Mouse (Mus musculus) heart, embryonic 16.5 days (tissue): Measurements from ENCODE around the gene Ntn4. TPM values are rescaled to one million over a fixed set of nuclear protein-coding genes. Genes with fewer than 3 reads are reported as not detected.

Source experiments
- ATAC-seq: fragments of 200-750 bp; cut with Nextera tagmentation; replicated peaks from 2 replicates; pipeline ENCODE4 v1.8.0; 2017; ENCODE audit warnings: moderate number of reproducible peaks; ENCODE audit not compliant: insufficient read depth, low FRiP score; ENCODE audit errors: extremely low read depth
- H3K27ac ChIP-seq: fragments of 300-500 bp; sonication (generic); 2 replicates; pipeline ENCODE4 v1.5.1; 2014; ENCODE audit warnings: mild to moderate bottlenecking, low read length, control low read depth, moderate library complexity
- H3K27me3 ChIP-seq: fragments of 300-500 bp; sonication (generic); 2 replicates; pipeline ENCODE4 v1.6.1; 2014; ENCODE audit warnings: low read length, mixed read lengths; ENCODE audit not compliant: control insufficient read depth, insufficient read depth
- H3K36me3 ChIP-seq: fragments of 300-500 bp; sonication (generic); 2 replicates; pipeline ENCODE4 v1.6.1; 2014; ENCODE audit not compliant: control insufficient read depth, insufficient read depth
- H3K4me1 ChIP-seq: fragments of 300-500 bp; sonication (generic); 2 replicates; pipeline ENCODE4 v1.6.1; 2014; ENCODE audit warnings: low read length, mixed read lengths; ENCODE audit not compliant: control insufficient read depth, insufficient read depth
- H3K4me2 ChIP-seq: fragments of 300-500 bp; sonication (generic); 2 replicates; pipeline ENCODE4 v1.6.1; 2014; ENCODE audit warnings: low read depth, mild to moderate bottlenecking, control low read depth, low read length
- H3K4me3 ChIP-seq: fragments of 300-500 bp; sonication (generic); 2 replicates; pipeline ENCODE4 v1.5.1; 2014; ENCODE audit warnings: mild to moderate bottlenecking, control low read depth, low read length
- H3K9ac ChIP-seq: fragments of 300-500 bp; sonication (generic); 2 replicates; pipeline ENCODE4 v1.6.1; 2014; ENCODE audit warnings: low read length, control low read depth
- H3K9me3 ChIP-seq: fragments of 300-500 bp; sonication (generic); replicated peaks from 2 replicates; pipeline ENCODE4 v1.6.1; 2016; ENCODE audit warnings: low read length; ENCODE audit not compliant: control insufficient read depth
- WGBS: fragments of 180-500 bp; shearing (Covaris S2); extraction: QIAGEN DNeasy Blood & Tissue Kit; methylation state at CpG from one replicate; pipeline ENCODE4 v1.1.7; 2014; 5-methylcytosine and 5-hydroxymethylcytosine counted together
- polyA plus RNA-seq: library from polyadenylated mRNA; unstranded; fragments of >200 nt; fragmentation: Nextera tagmentation; extraction: Ambion mirVana; gene quantifications from 2 replicates; pipeline ENCODE4 v1.2.1, GENCODE M21; 2015

Gene Ntn4
- polyA plus RNA-seq, 1 experiment from 2014 or later, result 2.8 TPM

- Histone ChIP-seq H3K4me2 (peak overlapping the region; percentile 36), H3K4me1 (peaks cover 27% of the 10 kb centered on the region), H3K27ac (peak overlapping the region; percentile 86), H3K36me3 (peaks cover 5% of the 10 kb centered on the region; the same call in 1 of the 2 replicates), H3K4me3 (no peak overlapping the region), H3K27me3 (no peaks in the 10 kb centered on the region; the same call in none of the 2 replicates), H3K9ac (no peak overlapping the region), H3K9me3 (no peaks in the 10 kb centered on the region)
- no peak for ATAC-seq
- WGBS, result 58% methylated on average over 8 of the region's 8 CpGs
These were observed 8.2 kb downstream of the Ntn4 start for GRCm38 (mm10) chr10:93648598-93649102.

GRCm38 (mm10) chr10:93649127-93649526 lies 8.6 kb downstream of the Ntn4 start:
- Histone ChIP-seq H3K9me3 (no peaks in the 10 kb centered on the region), H3K4me2 (no peak overlapping the region), H3K36me3 (peaks cover 5% of the 10 kb centered on the region; the same call in 1 of the 2 replicates), H3K4me1 (peaks cover 27% of the 10 kb centered on the region), H3K9ac (no peak overlapping the region), H3K4me3 (no peak overlapping the region), H3K27me3 (no peaks in the 10 kb centered on the region; the same call in none of the 2 replicates), H3K27ac (no peak overlapping the region)
- ATAC-seq, result no peak
- WGBS, result 81% methylated on average over 5 of the region's 5 CpGs

GRCm38 (mm10) chr10:93649600-93649999 lies 9.1 kb downstream of the Ntn4 start:
- Histone ChIP-seq H3K36me3 (peaks cover 5% of the 10 kb centered on the region; the same call in 1 of the 2 replicates), H3K9me3 (no peaks in the 10 kb centered on the region), H3K4me3 (no peak overlapping the region), H3K4me1 (peaks cover 24% of the 10 kb centered on the region), H3K4me2 (no peak overlapping the region), H3K27me3 (no peaks in the 10 kb centered on the region; the same call in none of the 2 replicates), H3K9ac (no peak overlapping the region), H3K27ac (no peak overlapping the region)
- no peak for ATAC-seq
- 89% methylated on average over 5 of the region's 5 CpGs for WGBS

- WGBS, result 67% methylated on average over 2 of the region's 2 CpGs
These were observed 12.8 kb downstream of the Ntn4 start for GRCm38 (mm10) chr10:93653322-93653721.

GRCm38 (mm10) chr10:93655428-93655827 lies 14.9 kb downstream of the Ntn4 start:
- Histone ChIP-seq H3K27me3 (no peaks in the 10 kb centered on the region; the same call in 1 of the 2 replicates), H3K36me3 (no peaks in the 10 kb centered on the region), H3K9ac (no peak overlapping the region), H3K4me3 (no peak overlapping the region), H3K9me3 (no peaks in the 10 kb centered on the region), H3K4me1 (no peaks in the 10 kb centered on the region), H3K27ac (no peak overlapping the region), H3K4me2 (no peak overlapping the region)
- WGBS, result 74% methylated on average over 15 of the region's 15 CpGs
- no peak for ATAC-seq

More at GRCm38 (mm10) chr10:93653322-93653721, 12.8 kb downstream of the Ntn4 start:
- Histone ChIP-seq H3K4me2 (no peak overlapping the region), H3K27me3 (no peaks in the 10 kb centered on the region; the same call in none of the 2 replicates), H3K9ac (no peak overlapping the region), H3K36me3 (peaks cover 5% of the 10 kb centered on the region; the same call in 1 of the 2 replicates), H3K9me3 (no peaks in the 10 kb centered on the region), H3K4me1 (peaks cover 12% of the 10 kb centered on the region), H3K4me3 (no peak overlapping the region), H3K27ac (no peak overlapping the region)
- no peak for ATAC-seq

GRCm38 (mm10) chr10:93659792-93660191 lies 19.3 kb downstream of the Ntn4 start:
- Histone ChIP-seq H3K9me3 (no peaks in the 10 kb centered on the region), H3K27me3 (no peaks in the 10 kb centered on the region), H3K27ac (no peak overlapping the region), H3K9ac (no peak overlapping the region), H3K4me2 (no peak overlapping the region), H3K4me1 (peaks cover 16% of the 10 kb centered on the region), H3K4me3 (no peak overlapping the region), H3K36me3 (no peaks in the 10 kb centered on the region)
- no peak for ATAC-seq
- WGBS, result 82% methylated on average over 1 of the region's 1 CpGs

GRCm38 (mm10) chr10:93661348-93661991 lies 21.0 kb downstream of the Ntn4 start:
- no peak overlapping the region for H3K4me3 ChIP-seq
- whole genome bisulfite sequencing, result 78% methylated on average over 6 of the region's 6 CpGs
- no peak overlapping the region for H3K9ac ChIP-seq
- H3K4me2 ChIP-seq, result no peak overlapping the region
- peaks cover 16% of the 10 kb centered on the region for H3K4me1 ChIP-seq
- no peaks in the 10 kb centered on the region for H3K36me3 ChIP-seq
- ATAC-seq, result no peak
- H3K9me3 ChIP-seq, result no peaks in the 10 kb centered on the region
- H3K27me3 ChIP-seq, result no peaks in the 10 kb centered on the region
- no peak overlapping the region; the same call in none of the 2 replicates for H3K27ac ChIP-seq

GRCm38 (mm10) chr10:93662018-93662417 lies 21.5 kb downstream of the Ntn4 start:
- 68% methylated on average over 5 of the region's 5 CpGs for WGBS
- Histone ChIP-seq H3K9me3 (no peaks in the 10 kb centered on the region), H3K4me3 (no peak overlapping the region), H3K27me3 (no peaks in the 10 kb centered on the region), H3K9ac (no peak overlapping the region), H3K4me2 (no peak overlapping the region), H3K36me3 (no peaks in the 10 kb centered on the region), H3K27ac (peak overlapping the region; percentile 22), H3K4me1 (peaks cover 20% of the 10 kb centered on the region)
- no peak for ATAC-seq

GRCm38 (mm10) chr10:93666222-93666621 lies 25.7 kb downstream of the Ntn4 start:
- WGBS, result 66% methylated on average over 2 of the region's 2 CpGs
- H3K9ac ChIP-seq, result no peak overlapping the region
- ATAC-seq, result no peak
- H3K9me3 ChIP-seq, result no peaks in the 10 kb centered on the region
- H3K4me1 ChIP-seq, result peaks cover 20% of the 10 kb centered on the region
- no peaks in the 10 kb centered on the region for H3K36me3 ChIP-seq
- H3K4me2 ChIP-seq, result no peak overlapping the region
- H3K27ac ChIP-seq, result no peak overlapping the region
- H3K27me3 ChIP-seq, result no peaks in the 10 kb centered on the region
- no peak overlapping the region for H3K4me3 ChIP-seq
